Mouse (Mus musculus) spleen, postnatal 4 days (tissue): ENCODE data around the gene Hexim2.

Experiments
- DNase-seq, 2 experiments: peaks; one replicate each; pipeline ENCODE4 v3.0.0; 2022; ENCODE audit warnings: low spot score in 2 of 2

Gene Hexim2

GRCm38 (mm10) chr11:103111881-103112551, 20.2 kb upstream of the Hexim2 start:
- peak in 1 of 2 experiments; percentile 66 for DNase-seq

GRCm38 (mm10) chr11:103112552-103112912, 19.7 kb upstream of the Hexim2 start:
- no peak for DNase-seq

- DNase-seq, result no peak
Measured at GRCm38 (mm10) chr11:103113005-103113404, 19.2 kb upstream of the Hexim2 start.

GRCm38 (mm10) chr11:103113771-103114170, 18.5 kb upstream of the Hexim2 start:
- no peak for DNase-seq

- no peak for DNase-seq
Measured at GRCm38 (mm10) chr11:103114270-103114943, 17.8 kb upstream of the Hexim2 start.

GRCm38 (mm10) chr11:103115163-103116007, 16.8 kb upstream of the Hexim2 start:
- DNase-seq, result peak; percentile 80 to 91

GRCm38 (mm10) chr11:103116008-103116818, 16.0 kb upstream of the Hexim2 start, which contains the start of gene Hexim1:
Gene Hexim1 (plus strand): TSS chr11:103116231.
- DNase-seq, result peak; percentile 100

- peak; percentile 79 to 91 for DNase-seq
Measured at GRCm38 (mm10) chr11:103116959-103117590, 15.2 kb upstream of the Hexim2 start.

- peak in 1 of 2 experiments; percentile 42 for DNase-seq
Measured at GRCm38 (mm10) chr11:103117591-103118009, 14.6 kb upstream of the Hexim2 start.

- no peak for DNase-seq
Measured at GRCm38 (mm10) chr11:103118866-103119265, 13.4 kb upstream of the Hexim2 start.

GRCm38 (mm10) chr11:103119609-103120008, 12.6 kb upstream of the Hexim2 start:
- DNase-seq, result no peak

GRCm38 (mm10) chr11:103120315-103120714, 11.9 kb upstream of the Hexim2 start:
- no peak for DNase-seq

GRCm38 (mm10) chr11:103132576-103133455, 587 bp downstream of the Hexim2 start:
- DNase-seq, result peak; percentile 100

- no peak for DNase-seq
Measured at GRCm38 (mm10) chr11:103133456-103134185, 1.4 kb downstream of the Hexim2 start.

- no peak for DNase-seq
Measured at GRCm38 (mm10) chr11:103134221-103134620, 2.0 kb downstream of the Hexim2 start.

- no peak for DNase-seq
Measured at GRCm38 (mm10) chr11:103136039-103136577, 3.9 kb downstream of the Hexim2 start.

- no peak for DNase-seq
Measured at GRCm38 (mm10) chr11:103139951-103140762, 7.9 kb downstream of the Hexim2 start.

- no peak for DNase-seq
Measured at GRCm38 (mm10) chr11:103140763-103141100, 8.5 kb downstream of the Hexim2 start.
